Mouse (Mus musculus) urinary bladder, postnatal 36 days (tissue): ENCODE data around the gene Efhb.

Experiments used
- DNase-seq, 2 experiments: peaks; one replicate each; pipeline ENCODE4 v3.0.0; 2022; ENCODE audit warnings: low spot score in 2 of 2, mixed read lengths in 1 of 2

Gene Efhb

DNA sequence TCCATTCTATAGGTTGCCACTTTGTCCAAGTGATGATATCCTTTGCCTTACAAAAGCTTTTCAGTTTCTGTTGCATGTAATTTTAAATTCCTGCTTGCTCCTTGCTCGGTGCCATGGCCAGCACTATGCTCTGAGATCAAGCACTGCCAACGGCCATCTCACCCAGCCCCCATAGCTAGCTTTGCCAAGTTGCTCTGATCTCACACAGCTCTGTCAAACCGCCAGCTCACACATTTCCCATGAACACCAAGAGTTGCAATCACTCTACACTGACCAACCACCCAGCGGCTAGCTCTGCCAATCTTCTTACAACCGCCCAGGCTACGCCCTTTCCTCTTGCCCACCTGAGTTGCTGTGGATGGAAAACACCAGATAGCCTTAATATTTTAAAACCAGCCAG, 99.0 kb downstream of the Efhb start:
- no peak for DNase-seq
